Mouse (Mus musculus): ENCODE data around the gene Dusp16. TPM values are rescaled to one million over a fixed set of nuclear protein-coding genes. Genes with fewer than 3 reads are reported as not detected.

Dusp16 gene
- polyA plus RNA-seq, 1 experiment: 16.9 TPM

DNA sequence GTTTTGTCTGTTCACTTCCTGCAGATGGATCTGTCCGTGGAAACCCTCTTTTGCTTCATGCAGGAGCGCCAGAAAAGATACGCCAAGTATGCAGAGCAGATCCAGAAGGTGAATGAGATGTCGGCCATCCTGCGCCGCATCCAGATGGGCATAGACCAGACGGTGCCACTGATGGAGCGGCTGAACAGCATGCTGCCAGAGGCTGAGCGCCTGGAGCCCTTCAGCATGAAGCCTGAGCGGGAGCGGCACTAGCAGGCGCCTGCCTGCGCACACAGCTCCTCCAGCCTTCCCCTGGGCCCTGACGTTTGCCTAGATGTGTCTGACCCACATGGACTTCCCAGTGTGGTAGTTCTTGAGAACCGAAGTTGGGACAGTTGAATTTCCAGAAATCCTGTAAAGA lies 82.4 kb downstream of the Dusp16 start:
- Histone ChIP-seq H3K27ac (ENCODE audit: insufficient read depth, low read length) (no peak overlapping the region), H3K4me3 (ENCODE audit: insufficient read depth, low read length) (no peak overlapping the region), H3K4me1 (ENCODE audit: control insufficient read depth, insufficient read depth, low read length) (no peaks in the 10 kb centered on the region)
- TF ChIP-seq POLR2A (IDR thresholded peaks at IDR 0.05; ENCODE audit: low read depth, low read length) (no peak), CTCF (IDR thresholded peaks at IDR 0.05; ENCODE audit: borderline replicate concordance, insufficient read depth, low read length) (no peak)

DNA sequence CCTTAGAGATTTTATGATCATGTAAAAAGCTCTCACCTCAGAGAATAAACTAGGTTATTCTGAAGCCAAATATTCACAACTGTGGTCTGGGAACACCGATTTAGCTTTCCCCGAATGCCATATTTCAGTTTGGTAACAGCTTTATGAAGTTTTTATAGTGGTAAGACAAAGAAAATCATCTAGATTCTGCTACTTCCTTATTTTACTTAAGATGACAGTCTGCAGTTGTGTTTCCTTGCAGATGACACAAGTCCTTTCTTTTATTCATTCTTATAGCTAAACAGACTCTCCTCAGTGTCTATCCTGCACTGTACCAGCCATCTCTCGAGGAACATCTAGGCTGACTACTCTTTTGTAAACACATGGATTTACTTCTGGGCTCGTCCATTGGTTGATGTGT lies 86.0 kb downstream of the Dusp16 start:
- no peaks in the 10 kb centered on the region for H3K4me1 ChIP-seq (ENCODE audit: control insufficient read depth, insufficient read depth, low read length)
- H3K4me3 ChIP-seq (ENCODE audit: insufficient read depth, low read length): no peak overlapping the region
- TF ChIP-seq CTCF (IDR thresholded peaks at IDR 0.05; ENCODE audit: borderline replicate concordance, insufficient read depth, low read length) (no peak), POLR2A (IDR thresholded peaks at IDR 0.05; ENCODE audit: low read depth, low read length) (no peak)
- H3K27ac ChIP-seq (ENCODE audit: insufficient read depth, low read length): no peak overlapping the region

DNA sequence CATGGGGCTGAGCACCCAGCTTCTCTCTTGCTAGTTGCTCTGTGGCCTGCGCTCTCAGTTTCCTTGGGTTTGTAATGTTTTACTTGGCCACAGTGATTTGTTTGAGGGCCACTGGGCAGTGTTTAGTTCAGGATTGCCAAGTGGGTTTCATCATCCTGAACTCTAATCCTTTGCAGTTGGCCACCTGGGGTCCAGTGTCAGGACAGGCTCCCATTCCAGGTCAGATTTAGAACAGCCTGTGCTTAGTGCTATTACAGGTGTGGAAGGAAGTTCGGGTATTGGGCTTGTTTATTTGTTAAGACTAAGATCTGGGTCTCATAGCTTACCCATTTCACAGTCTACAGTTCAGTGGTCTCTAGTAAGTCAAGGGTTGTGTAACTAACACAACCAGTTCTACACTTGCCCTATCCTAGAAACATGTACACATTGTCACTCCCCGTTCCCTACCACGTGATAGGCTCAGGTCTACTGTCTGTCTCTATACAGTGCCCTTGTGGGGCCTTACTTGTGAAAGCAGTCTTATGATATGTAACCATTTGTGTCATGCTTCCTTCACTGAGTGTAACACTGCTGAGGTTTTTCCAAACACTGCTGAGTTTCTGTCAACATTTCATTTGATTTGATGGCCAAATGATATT lies 89.3 kb downstream of the Dusp16 start:
- Histone ChIP-seq H3K4me1 (ENCODE audit: control insufficient read depth, insufficient read depth, low read length) (no peaks in the 10 kb centered on the region), H3K27ac (ENCODE audit: insufficient read depth, low read length) (no peak overlapping the region), H3K4me3 (ENCODE audit: insufficient read depth, low read length) (no peak overlapping the region)
- TF ChIP-seq CTCF (IDR thresholded peaks at IDR 0.05; ENCODE audit: borderline replicate concordance, insufficient read depth, low read length): no peak
- TF ChIP-seq POLR2A (IDR thresholded peaks at IDR 0.05; ENCODE audit: low read depth, low read length): no peak

DNA sequence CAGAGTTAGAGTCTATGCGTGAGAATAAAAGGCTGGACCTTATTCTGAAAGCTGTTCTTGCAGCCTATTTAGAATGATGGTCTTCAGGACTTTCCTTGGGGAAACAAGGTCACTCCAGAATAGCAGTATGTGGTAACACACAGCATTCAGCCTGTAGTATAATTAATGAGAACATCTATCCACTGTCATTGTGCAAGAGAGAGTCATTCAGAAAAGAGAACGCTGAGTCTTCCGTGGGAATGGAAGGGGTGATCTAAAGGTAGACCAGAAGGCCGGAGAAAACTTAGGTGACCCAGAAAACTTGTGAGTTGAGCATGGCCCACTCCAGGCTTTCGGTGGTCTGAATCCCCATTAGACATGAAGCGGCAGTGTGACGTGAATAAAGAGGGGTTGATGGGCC lies 90.2 kb downstream of the Dusp16 start:
- no peak for TF ChIP-seq CTCF (IDR thresholded peaks at IDR 0.05; ENCODE audit: borderline replicate concordance, insufficient read depth, low read length)
- TF ChIP-seq POLR2A (IDR thresholded peaks at IDR 0.05; ENCODE audit: low read depth, low read length): no peak
- Histone ChIP-seq H3K4me3 (ENCODE audit: insufficient read depth, low read length) (no peak overlapping the region), H3K4me1 (ENCODE audit: control insufficient read depth, insufficient read depth, low read length) (no peaks in the 10 kb centered on the region), H3K27ac (ENCODE audit: insufficient read depth, low read length) (no peak overlapping the region)

DNA sequence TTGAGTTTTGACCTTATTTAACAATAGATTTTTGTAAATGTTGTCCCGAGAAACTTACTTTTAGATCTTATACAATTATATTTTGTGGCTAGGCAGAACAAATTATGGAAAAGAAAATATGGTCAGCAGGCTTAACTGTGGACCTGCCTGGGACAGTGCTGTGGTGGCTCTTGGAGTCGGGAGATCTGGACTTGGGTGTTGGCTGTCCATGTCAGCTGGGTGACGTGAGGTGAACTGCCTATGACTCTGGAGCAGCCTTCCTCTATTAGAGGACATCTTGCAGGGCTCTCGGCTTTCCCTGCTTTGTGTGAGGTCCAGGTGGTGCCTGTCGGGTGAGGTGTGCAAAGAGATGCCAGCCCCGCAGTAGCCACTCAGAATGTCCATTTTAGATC lies 91.2 kb downstream of the Dusp16 start:
- TF ChIP-seq CTCF (IDR thresholded peaks at IDR 0.05; ENCODE audit: borderline replicate concordance, insufficient read depth, low read length) (no peak), POLR2A (IDR thresholded peaks at IDR 0.05; ENCODE audit: low read depth, low read length) (no peak)
- no peak overlapping the region for H3K4me3 ChIP-seq (ENCODE audit: insufficient read depth, low read length)
- H3K4me1 ChIP-seq (ENCODE audit: control insufficient read depth, insufficient read depth, low read length): no peaks in the 10 kb centered on the region; the same call in 1 of the 2 replicates
- no peak overlapping the region for H3K27ac ChIP-seq (ENCODE audit: insufficient read depth, low read length)

DNA sequence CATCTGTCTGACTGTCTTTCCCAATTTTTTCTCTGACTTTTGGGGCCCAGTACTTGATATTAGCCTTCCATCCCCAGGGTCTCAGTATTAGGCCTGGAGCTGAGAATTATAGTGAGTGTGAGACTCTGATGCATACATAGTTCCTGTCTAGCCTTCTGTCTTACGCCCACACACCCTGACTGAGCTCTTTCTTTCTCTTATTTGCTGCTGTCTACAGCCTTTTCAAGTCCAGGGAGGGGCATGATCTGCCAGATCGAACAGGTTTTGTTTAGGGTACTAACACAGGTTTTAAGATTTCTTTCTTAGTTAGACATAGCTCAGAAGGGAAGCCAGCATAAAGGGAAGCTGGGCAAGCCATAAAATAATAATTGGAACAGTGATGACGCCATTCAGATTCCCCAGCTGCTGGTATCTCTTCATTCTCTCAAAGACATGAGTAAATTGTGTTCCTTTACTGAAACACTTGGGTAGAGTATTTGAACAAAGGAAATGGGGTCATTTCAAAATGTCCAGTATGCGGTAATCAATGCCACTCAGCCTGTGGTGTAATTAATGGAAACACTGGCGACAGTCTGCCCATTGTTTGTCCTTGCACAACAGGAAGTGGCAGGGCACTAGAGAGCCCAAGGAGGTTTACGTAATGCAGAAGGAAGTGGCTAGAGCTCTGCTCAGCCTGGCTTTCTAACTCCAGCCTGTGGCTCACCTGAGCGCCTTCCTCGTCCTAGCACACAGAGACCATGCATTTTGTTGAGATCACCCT lies 91.8 kb downstream of the Dusp16 start:
- TF ChIP-seq POLR2A (IDR thresholded peaks at IDR 0.05; ENCODE audit: low read depth, low read length) (no peak), CTCF (IDR thresholded peaks at IDR 0.05; ENCODE audit: borderline replicate concordance, insufficient read depth, low read length) (no peak)
- H3K27ac ChIP-seq (ENCODE audit: insufficient read depth, low read length): no peak overlapping the region
- H3K4me1 ChIP-seq (ENCODE audit: control insufficient read depth, insufficient read depth, low read length): no peaks in the 10 kb centered on the region; the same call in 1 of the 2 replicates
- H3K4me3 ChIP-seq (ENCODE audit: insufficient read depth, low read length): no peak overlapping the region

DNA sequence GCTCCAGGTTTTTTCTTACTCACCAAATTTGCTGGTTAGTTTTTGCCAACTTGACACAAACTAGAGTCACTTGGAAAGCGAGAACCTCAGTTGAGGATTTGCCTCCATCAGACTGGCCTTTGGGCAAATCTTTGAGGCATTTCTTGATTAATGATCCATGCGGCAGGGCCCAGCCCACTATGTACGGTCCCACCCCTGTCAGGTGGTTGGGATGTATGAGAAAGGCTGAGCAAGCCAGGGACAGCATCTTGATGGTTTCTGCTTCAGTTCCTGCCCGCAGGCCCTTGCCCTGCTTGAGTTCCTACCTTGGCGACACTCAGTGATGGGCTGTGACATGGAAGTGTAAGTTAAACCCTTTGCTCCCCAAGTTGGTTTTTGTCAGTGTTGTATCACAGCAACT lies 94.2 kb downstream of the Dusp16 start:
- no peak for TF ChIP-seq POLR2A (IDR thresholded peaks at IDR 0.05; ENCODE audit: low read depth, low read length)
- no peak for TF ChIP-seq CTCF (IDR thresholded peaks at IDR 0.05; ENCODE audit: borderline replicate concordance, insufficient read depth, low read length)
- Histone ChIP-seq H3K4me1 (ENCODE audit: control insufficient read depth, insufficient read depth, low read length) (no peaks in the 10 kb centered on the region; the same call in 1 of the 2 replicates), H3K27ac (ENCODE audit: insufficient read depth, low read length) (no peak overlapping the region), H3K4me3 (ENCODE audit: insufficient read depth, low read length) (no peak overlapping the region)

DNA sequence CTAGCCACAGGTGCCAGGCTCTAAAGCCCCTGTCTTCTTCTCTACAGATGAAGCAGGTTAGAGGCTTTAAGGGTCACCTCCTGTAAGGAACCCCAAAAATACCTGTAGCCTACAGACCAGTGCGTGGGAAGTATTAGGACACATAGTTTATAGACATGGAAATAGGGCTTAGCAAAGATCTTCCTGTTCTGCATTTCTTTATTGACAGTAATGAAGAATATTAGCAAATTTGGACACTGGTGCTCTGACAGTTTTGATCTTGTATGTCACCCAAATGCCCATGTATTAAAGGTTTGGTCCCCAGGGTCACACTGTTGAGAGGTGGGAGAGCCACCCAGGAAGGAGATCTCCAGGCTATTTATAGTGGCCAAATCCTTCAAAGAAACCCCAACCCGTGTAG lies 95.9 kb downstream of the Dusp16 start:
- no peak overlapping the region for H3K4me3 ChIP-seq (ENCODE audit: insufficient read depth, low read length)
- H3K4me1 ChIP-seq (ENCODE audit: control insufficient read depth, insufficient read depth, low read length): no peaks in the 10 kb centered on the region; the same call in 1 of the 2 replicates
- TF ChIP-seq POLR2A (IDR thresholded peaks at IDR 0.05; ENCODE audit: low read depth, low read length) (no peak), CTCF (IDR thresholded peaks at IDR 0.05; ENCODE audit: borderline replicate concordance, insufficient read depth, low read length) (no peak)
- no peak overlapping the region for H3K27ac ChIP-seq (ENCODE audit: insufficient read depth, low read length)

DNA sequence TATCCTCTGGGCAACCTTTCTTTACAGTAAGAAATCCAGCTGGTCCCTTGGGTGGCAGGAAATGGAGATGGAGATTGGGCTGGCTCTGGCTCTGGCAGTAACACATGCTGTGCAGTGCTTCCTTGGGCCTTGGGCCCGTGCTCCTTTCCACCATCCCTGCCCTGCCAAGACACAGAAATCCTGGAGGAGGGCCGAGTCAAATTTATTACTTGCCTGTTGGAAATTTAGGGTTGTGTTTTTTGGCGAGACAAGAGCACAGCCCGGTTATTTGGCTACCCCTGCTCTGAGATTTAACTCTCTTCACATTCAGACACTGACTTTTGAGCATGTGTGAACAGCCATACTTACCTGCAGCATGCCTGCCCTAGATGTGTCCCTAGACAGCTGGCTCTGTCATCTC lies 96.3 kb downstream of the Dusp16 start:
- Histone ChIP-seq H3K4me1 (ENCODE audit: control insufficient read depth, insufficient read depth, low read length) (no peaks in the 10 kb centered on the region; the same call in 1 of the 2 replicates), H3K27ac (ENCODE audit: insufficient read depth, low read length) (no peak overlapping the region), H3K4me3 (ENCODE audit: insufficient read depth, low read length) (no peak overlapping the region)
- TF ChIP-seq CTCF (IDR thresholded peaks at IDR 0.05; ENCODE audit: borderline replicate concordance, insufficient read depth, low read length) (no peak), POLR2A (IDR thresholded peaks at IDR 0.05; ENCODE audit: low read depth, low read length) (no peak)

DNA sequence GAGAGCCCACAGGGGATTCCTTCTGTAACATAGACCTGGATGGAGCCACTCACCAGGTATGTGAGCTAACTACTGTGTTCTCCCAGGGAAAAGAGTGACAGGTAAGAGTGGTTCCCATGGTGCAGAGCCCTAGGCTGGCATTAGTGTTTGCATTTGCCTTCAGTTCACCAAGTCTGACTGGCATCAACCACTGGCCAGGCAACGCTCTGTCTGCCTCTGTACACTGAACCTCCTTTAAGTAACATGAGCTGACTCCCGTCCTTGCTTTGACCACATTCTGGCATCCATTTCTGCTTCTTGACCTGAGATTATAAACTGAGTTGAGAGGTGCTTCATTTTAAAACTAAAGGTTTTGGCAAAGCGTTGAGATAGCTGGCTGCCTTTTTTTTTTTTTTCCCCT lies 96.8 kb downstream of the Dusp16 start:
- no peak for TF ChIP-seq POLR2A (IDR thresholded peaks at IDR 0.05; ENCODE audit: low read depth, low read length)
- no peak overlapping the region for H3K27ac ChIP-seq (ENCODE audit: insufficient read depth, low read length)
- H3K4me3 ChIP-seq (ENCODE audit: insufficient read depth, low read length): no peak overlapping the region
- H3K4me1 ChIP-seq (ENCODE audit: control insufficient read depth, insufficient read depth, low read length): no peaks in the 10 kb centered on the region; the same call in 1 of the 2 replicates

Data from embryonic fibroblast, embryonic 13.5 days (primary cell).